Mouse (Mus musculus) lung, postnatal 10 days (tissue): Measurements from ENCODE around the gene Eif4g1.

Experiments used
- DNase-seq: peaks from one replicate; pipeline ENCODE4 v3.0.0; 2021

The Eif4g1 gene

DNA sequence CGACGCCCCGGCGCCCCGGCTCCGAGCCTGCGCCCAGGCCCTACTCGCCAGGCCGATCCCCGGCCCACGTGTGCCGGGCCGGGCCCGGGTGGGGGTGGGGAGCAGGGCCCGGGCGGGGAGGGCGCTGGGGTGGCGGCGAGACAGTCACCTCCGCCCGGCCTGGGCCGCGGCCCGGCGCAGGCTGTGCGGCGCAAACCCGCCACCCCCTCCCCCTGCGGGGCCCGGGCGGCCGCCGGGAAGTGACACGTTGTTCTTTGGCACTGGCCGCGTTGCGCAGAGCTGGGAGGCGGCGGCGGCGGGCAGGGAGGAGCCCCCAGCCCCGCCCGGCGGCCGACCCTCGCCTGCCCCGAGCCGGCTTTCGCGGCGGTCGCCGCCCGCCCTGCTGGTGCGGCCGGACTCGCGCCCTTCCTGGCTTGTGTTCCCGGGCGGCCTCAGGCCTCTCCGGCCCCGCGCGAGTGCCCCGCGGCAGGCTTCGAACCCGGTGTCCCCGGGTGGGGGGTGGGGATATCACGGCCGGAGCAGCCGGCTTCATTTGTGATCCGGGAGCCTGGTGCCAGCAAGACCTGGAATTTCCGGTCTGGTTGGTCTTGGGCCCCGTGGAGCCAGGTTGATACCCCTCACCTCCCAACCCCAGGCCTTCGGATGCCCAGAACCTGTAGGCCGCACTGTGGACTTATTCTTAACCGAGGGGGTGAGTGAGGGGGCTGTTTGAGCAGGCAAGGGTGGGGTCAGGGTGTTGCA, 5.0 kb downstream of the Eif4g1 start:
- DNase-seq = peak; percentile 81

DNA sequence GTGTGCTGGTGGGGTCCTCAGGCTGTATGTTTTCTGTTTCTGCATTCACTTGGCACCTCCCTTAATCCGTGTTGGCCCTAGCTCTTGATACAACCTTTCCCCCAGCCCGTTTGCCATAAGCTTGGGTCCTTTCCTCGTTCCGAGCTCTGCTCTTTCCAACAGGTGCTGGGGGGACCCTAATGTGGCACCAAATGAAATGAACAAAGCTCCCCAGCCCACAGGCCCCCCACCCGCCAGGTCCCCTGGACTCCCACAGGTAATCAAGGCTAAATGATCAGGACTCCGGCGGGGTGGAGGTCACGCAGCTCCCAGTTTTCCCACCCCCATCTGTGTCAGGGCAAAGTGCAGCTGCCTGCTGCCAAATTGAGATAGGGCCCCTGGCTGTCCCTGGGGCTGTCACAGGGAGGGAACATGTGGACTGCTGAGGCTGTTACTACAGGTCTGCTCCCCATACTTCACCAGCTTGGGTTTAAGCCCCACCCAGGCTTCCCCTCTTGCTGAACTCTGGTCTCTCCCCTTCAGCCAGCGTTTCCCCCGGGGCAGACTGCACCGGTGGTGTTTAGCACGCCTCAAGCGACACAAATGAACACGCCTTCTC, 5.7 kb downstream of the Eif4g1 start:
- peak; percentile 30 for DNase-seq

DNA sequence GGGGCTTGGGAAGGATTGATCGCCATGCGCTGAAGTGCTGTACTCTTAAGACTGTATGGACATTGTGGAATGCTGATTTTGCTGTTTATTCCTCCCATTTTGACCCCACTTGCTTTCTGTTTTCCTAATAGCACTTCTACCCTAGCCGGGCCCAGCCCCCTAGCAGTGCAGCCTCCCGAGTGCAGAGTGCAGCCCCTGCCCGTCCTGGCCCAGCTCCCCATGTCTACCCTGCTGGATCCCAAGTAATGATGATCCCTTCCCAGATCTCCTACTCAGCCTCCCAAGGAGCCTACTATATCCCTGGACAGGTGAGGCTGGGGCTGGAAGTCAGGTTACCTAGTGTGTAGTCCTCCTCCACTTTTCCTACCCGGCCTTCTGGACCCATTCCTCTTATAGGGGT, 7.1 kb downstream of the Eif4g1 start:
- no peak for DNase-seq

DNA sequence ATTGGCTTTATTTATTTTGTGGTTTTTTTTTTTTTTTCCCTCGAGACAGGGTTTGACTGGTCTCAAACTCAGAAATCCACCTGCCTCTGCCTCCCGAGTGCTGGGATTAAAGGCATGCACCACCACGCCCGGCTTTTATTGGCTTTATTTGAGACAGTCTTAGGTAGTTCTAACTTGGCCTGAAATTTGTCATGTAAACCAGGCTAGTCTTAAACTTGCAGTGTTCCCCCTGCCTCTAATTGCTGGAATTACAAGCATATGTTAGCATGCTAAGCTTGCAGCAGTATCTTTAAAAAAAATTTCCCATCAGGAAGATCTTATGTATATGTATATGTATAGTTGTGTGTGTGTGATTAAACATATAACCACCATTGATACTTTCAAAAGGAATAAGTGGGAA, 8.6 kb downstream of the Eif4g1 start:
- DNase-seq = no peak

- no peak for DNase-seq
These were observed 9.3 kb downstream of the Eif4g1 start for GRCm38 (mm10) chr16:20677380-20677779.

- DNase-seq = peak; percentile 93
These were observed 10.0 kb downstream of the Eif4g1 start for GRCm38 (mm10) chr16:20677974-20678675.

DNA sequence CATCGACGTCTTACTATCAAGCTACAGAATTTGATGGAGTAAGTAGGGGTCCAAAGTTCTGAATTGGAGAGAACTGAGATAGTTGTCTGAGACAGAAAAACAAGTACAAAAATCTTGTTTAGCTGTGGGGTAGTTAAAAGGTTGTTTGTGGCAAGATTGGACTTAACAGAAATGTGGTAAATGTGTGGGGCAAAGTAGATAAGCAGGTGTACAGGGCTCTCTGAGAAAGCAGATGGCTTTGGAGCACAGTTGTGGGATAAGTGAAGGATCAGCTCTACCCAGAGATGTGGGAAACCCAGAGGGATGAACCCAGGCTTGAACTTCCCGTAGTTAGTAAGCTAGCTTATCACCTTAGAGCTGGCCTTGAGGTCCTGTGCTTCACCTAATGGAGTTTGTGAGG, 22.7 kb downstream of the Eif4g1 start:
- no peak for DNase-seq

- no peak for DNase-seq
These were observed 23.5 kb downstream of the Eif4g1 start for GRCm38 (mm10) chr16:20691617-20692016.

DNA sequence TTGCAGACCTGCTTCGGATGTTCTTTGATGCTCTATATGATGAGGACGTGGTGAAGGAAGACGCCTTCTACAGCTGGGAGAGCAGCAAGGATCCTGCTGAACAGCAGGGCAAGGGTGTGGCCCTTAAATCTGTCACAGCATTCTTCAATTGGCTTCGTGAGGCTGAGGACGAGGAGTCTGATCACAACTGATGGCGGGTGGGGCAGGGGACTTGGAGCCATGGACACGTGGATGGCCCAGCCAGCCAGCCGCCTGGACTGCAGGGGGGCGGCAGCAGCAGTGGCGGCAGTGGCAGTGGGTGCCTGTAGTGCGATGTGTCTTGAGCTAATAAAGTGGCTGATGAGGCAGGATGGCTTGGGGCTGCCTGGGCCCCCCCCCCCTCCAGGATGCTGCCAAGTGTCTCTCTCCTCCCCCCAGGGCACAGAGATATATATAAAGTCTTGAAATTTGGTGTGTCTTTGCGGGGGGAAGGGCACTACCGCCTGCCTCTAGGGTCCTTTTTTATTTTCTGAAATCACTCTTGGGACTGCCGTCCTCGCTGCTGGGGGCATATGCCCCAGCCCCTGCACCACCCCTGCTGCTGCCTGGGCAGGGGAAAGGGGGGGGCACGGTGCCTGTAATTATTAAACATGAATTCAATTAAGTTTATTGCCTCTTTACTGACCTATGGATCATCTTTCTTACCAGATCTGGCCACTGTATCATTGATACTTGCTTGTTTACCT, 24.3 kb downstream of the Eif4g1 start:
- DNase-seq = no peak

GRCm38 (mm10) chr16:20693111-20693701, 25.1 kb downstream of the Eif4g1 start, which contains the start of gene Fam131a:
Gene Fam131a, plus strand, starts transcription at chr16:20693241.
- peak; percentile 95 for DNase-seq

- peak; percentile 70 for DNase-seq
These were observed 26.7 kb downstream of the Eif4g1 start for GRCm38 (mm10) chr16:20694781-20695180.

GRCm38 (mm10) chr16:20695622-20696323, 27.7 kb downstream of the Eif4g1 start:
- peak; percentile 88 for DNase-seq

- no peak for DNase-seq
These were observed 31.2 kb downstream of the Eif4g1 start for GRCm38 (mm10) chr16:20699266-20699665.

GRCm38 (mm10) chr16:20700036-20700435, 31.9 kb downstream of the Eif4g1 start:
- no peak for DNase-seq

- DNase-seq = no peak
These were observed 33.2 kb downstream of the Eif4g1 start for GRCm38 (mm10) chr16:20701316-20701715.

DNA sequence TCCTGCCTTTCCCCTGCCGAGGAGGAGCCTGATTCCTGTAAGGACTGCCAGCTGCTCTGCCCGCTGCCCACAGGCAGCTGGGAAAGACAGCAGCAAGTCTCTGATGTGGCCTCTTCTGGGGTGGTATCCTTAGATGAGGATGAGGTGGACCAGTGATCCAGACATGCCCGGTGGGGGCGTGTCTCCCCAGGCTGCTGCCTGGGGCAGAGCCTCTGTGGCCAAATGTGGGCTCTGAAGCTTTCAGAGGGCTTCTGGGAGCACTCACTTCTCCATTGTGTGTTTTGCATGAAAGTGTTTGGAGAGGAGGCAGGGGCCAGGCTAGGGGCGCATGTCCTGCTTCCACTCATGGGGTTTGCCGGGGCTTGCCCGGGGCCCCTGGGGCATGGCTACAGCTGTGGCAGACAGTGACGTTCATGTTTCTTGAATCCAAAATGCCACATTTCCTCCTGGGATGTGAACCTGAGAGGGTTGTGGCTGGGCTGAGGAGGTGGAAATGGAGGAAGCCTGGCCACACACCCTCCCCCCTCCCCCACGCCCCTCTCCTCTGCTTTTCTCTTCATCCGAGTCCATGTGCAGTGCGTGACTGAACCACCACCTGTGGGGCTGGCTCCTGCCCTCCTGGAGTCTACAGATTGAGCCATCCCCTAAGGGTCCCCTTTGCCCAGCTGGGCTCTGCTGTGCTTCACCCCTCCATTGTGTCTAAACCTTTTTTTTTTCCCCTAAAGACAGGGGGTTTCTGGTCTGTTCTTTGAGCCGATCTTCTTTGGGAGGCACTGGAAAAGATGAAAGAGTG, 33.8 kb downstream of the Eif4g1 start:
- no peak for DNase-seq

- DNase-seq = peak; percentile 88
These were observed 34.4 kb downstream of the Eif4g1 start for GRCm38 (mm10) chr16:20702522-20702893.

GRCm38 (mm10) chr16:20703071-20703470, 35.0 kb downstream of the Eif4g1 start:
- no peak for DNase-seq

GRCm38 (mm10) chr16:20703699-20704400, 35.7 kb downstream of the Eif4g1 start:
- DNase-seq = no peak

GRCm38 (mm10) chr16:20705786-20706185, 37.7 kb downstream of the Eif4g1 start:
- DNase-seq = no peak
